Mouse (Mus musculus): Measurements from ENCODE around the gene Snx21. TPM values are rescaled to one million over a fixed set of nuclear protein-coding genes. Genes with fewer than 3 reads are reported as not detected.

The Snx21 gene
- total and polyA plus RNA-seq, 3 experiments: 3.8 to 7.7 TPM; not detected in 1

GRCm38 (mm10) chr2:164771123-164771522 is 14.5 kb upstream of the Snx21 start:
- Histone ChIP-seq H3K4me3 (ENCODE audit: control insufficient read depth in 1 of 2, insufficient read depth in 1 of 2, low read depth in 2 of 2, low read length in 2 of 2) (peak overlapping the region; percentile 81 to 94), H3K9me3 (replicated peaks; ENCODE audit: insufficient read depth, low read length) (no peaks in the 10 kb centered on the region), H3K9ac (ENCODE audit: control insufficient read depth, low read depth, low read length, poor library complexity, severe bottlenecking) (peak overlapping the region; percentile 96), H3K27ac (ENCODE audit: control insufficient read depth, low read depth, low read length) (peak overlapping the region; percentile 83), H3K79me2 (ENCODE audit: control insufficient read depth, insufficient read depth, low read length, poor library complexity) (peaks cover 24% of the 10 kb centered on the region), H3K27me3 (ENCODE audit: control insufficient read depth in 1 of 2, insufficient read depth in 2 of 2, low read length in 2 of 2) (no peaks in the 10 kb centered on the region), H3K4me1 (ENCODE audit: control insufficient read depth in 1 of 2, insufficient read depth in 2 of 2, low read length in 2 of 2) (peaks cover 3 to 29% of the 10 kb centered on the region in 2 experiments; a peak in 3 of 4 replicates), H3K36me3 (ENCODE audit: control insufficient read depth in 1 of 2, insufficient read depth in 2 of 2, low read length in 2 of 2) (peaks cover 2 to 27% of the 10 kb centered on the region in 2 experiments)
- TF ChIP-seq UBTF (IDR thresholded peaks at IDR 0.05; ENCODE audit: borderline replicate concordance, insufficient read depth, low read depth, low read length) (no peak), NELFE (IDR thresholded peaks at IDR 0.05; ENCODE audit: low read depth, low read length) (no peak), CHD2 (IDR thresholded peaks at IDR 0.05; ENCODE audit: low read length) (no peak), SMC3 (IDR thresholded peaks at IDR 0.05; ENCODE audit: low read depth, low read length) (no peak), MAX (IDR thresholded peaks at IDR 0.05; ENCODE audit: low read length) (no peak), CHD1 (IDR thresholded peaks at IDR 0.05; ENCODE audit: low read depth, low read length) (no peak), KAT2A (conservative IDR thresholded peaks at IDR 0.05; ENCODE audit: low read depth, low read length) (no peak), TCF12 (IDR thresholded peaks at IDR 0.05; ENCODE audit: low read depth, low read length) (no peak), E2F4 (IDR thresholded peaks at IDR 0.05; ENCODE audit: borderline replicate concordance, low read depth, low read length) (no peak), TAL1 (IDR thresholded peaks at IDR 0.05; ENCODE audit: low read length) (no peak)
- DNase-seq (ENCODE audit: low read depth, low spot score): peak; percentile 52

- H3K4me1 ChIP-seq (ENCODE audit: control insufficient read depth in 1 of 2, insufficient read depth in 2 of 2, low read length in 2 of 2): peaks cover 3 to 29% of the 10 kb centered on the region in 2 experiments; a peak in 3 of 4 replicates
- no peaks in the 10 kb centered on the region for H3K27me3 ChIP-seq (ENCODE audit: control insufficient read depth in 1 of 2, insufficient read depth in 2 of 2, low read length in 2 of 2)
- H3K79me2 ChIP-seq (ENCODE audit: control insufficient read depth, insufficient read depth, low read length, poor library complexity): peaks cover 24% of the 10 kb centered on the region
- H3K4me3 ChIP-seq (ENCODE audit: control insufficient read depth in 1 of 2, insufficient read depth in 1 of 2, low read depth in 2 of 2, low read length in 2 of 2): peak overlapping the region; percentile 31 to 34
- peaks cover 2 to 27% of the 10 kb centered on the region in 2 experiments for H3K36me3 ChIP-seq (ENCODE audit: control insufficient read depth in 1 of 2, insufficient read depth in 2 of 2, low read length in 2 of 2)
- peak; percentile 77 for DNase-seq (ENCODE audit: low read depth, low spot score)
- no peak for TF ChIP-seq NELFE (IDR thresholded peaks at IDR 0.05; ENCODE audit: low read depth, low read length)
- no peak for TF ChIP-seq GABPA (IDR thresholded peaks at IDR 0.05; ENCODE audit: low read depth, low read length)
- TF ChIP-seq POLR2AphosphoS2 (IDR thresholded peaks at IDR 0.05; ENCODE audit: low read length): no peak; the same call in none of the 2 replicates
- TF ChIP-seq CHD1 (IDR thresholded peaks at IDR 0.05; ENCODE audit: low read depth, low read length): no peak
- TF ChIP-seq USF2 (IDR thresholded peaks at IDR 0.05; ENCODE audit: borderline replicate concordance in 1 of 2, insufficient read depth in 1 of 2, low read depth in 1 of 2, low read length in 2 of 2): no peak
- no peak for TF ChIP-seq JUND (IDR thresholded peaks at IDR 0.05; ENCODE audit: low read depth, low read length)
- TF ChIP-seq TCF12 (IDR thresholded peaks at IDR 0.05; ENCODE audit: low read depth, low read length): no peak
- TF ChIP-seq BHLHE40 (IDR thresholded peaks at IDR 0.05; ENCODE audit: borderline replicate concordance, low read depth, low read length): no peak
- peak in 1 of 2 experiments; percentile 64; a peak in 2 of 4 replicates for TF ChIP-seq POLR2A (IDR thresholded peaks at IDR 0.05; ENCODE audit: control insufficient read depth in 1 of 2, insufficient read depth in 1 of 2, low read depth in 1 of 2, low read length in 2 of 2, poor library complexity in 1 of 2)
- TF ChIP-seq E2F4 (IDR thresholded peaks at IDR 0.05; ENCODE audit: borderline replicate concordance, low read depth, low read length): no peak
- TF ChIP-seq CHD2 (IDR thresholded peaks at IDR 0.05; ENCODE audit: low read length): no peak; the same call in 1 of the 2 replicates
- TF ChIP-seq MXI1 (IDR thresholded peaks at IDR 0.05; ENCODE audit: low read depth, low read length): peak; percentile 19; the same call in 1 of the 2 replicates
- TF ChIP-seq RCOR1 (IDR thresholded peaks at IDR 0.05; ENCODE audit: low read depth, low read length): 0 out of 2 replicates have a peak, but pooled peaks have one; percentile 9
- 0 out of 2 replicates have a peak, but pooled peaks have one; percentile 11 for TF ChIP-seq ETS1 (IDR thresholded peaks at IDR 0.05; ENCODE audit: low read depth, low read length)
- TF ChIP-seq UBTF (IDR thresholded peaks at IDR 0.05; ENCODE audit: borderline replicate concordance, insufficient read depth, low read depth, low read length): no peak
- TF ChIP-seq HCFC1 (IDR thresholded peaks at IDR 0.05; ENCODE audit: low read depth, low read length): no peak
- no peak; the same call in 1 of the 2 replicates for TF ChIP-seq ZMIZ1 (IDR thresholded peaks at IDR 0.05; ENCODE audit: low read depth, low read length)
- TF ChIP-seq CTCF (IDR thresholded peaks at IDR 0.05 in 2 of 3, conservative IDR thresholded peaks at IDR 0.05 in 1 of 3; ENCODE audit: control insufficient read depth in 1 of 3, insufficient read depth in 1 of 3, low read depth in 2 of 3, low read length in 3 of 3, poor library complexity in 1 of 3, severe bottlenecking in 1 of 3): no peak
- TF ChIP-seq SIN3A (IDR thresholded peaks at IDR 0.05; ENCODE audit: low read length): no peak
- TF ChIP-seq MAZ (IDR thresholded peaks at IDR 0.05; ENCODE audit: low read depth, low read length): no peak
- peak; percentile 24; the same call in 1 of the 2 replicates for TF ChIP-seq MYB (IDR thresholded peaks at IDR 0.05; ENCODE audit: low read depth, low read length)
- 0 out of 2 replicates have a peak, but pooled peaks have one; percentile 5 for TF ChIP-seq SMC3 (IDR thresholded peaks at IDR 0.05; ENCODE audit: low read depth, low read length)
- TF ChIP-seq EP300 (IDR thresholded peaks at IDR 0.05; ENCODE audit: low read depth in 1 of 2, low read length in 2 of 2): no peak
- TF ChIP-seq ZC3H11A (IDR thresholded peaks at IDR 0.05; ENCODE audit: low read depth, low read length): no peak
- no peak for TF ChIP-seq TBP (IDR thresholded peaks at IDR 0.05; ENCODE audit: low read depth, low read length)
- peak overlapping the region; percentile 97 for H3K27ac ChIP-seq (ENCODE audit: control insufficient read depth, low read depth, low read length)
- peak overlapping the region; percentile 59 for H3K9ac ChIP-seq (ENCODE audit: control insufficient read depth, low read depth, low read length, poor library complexity, severe bottlenecking)
- H3K9me3 ChIP-seq (replicated peaks; ENCODE audit: insufficient read depth, low read length): no peaks in the 10 kb centered on the region
These were observed 12.2 kb upstream of the Snx21 start for GRCm38 (mm10) chr2:164773229-164773988.
